Mouse (Mus musculus): ENCODE data around the gene Sema4a. TPM values are rescaled to one million over a fixed set of nuclear protein-coding genes. Genes with fewer than 3 reads are reported as not detected.
A peak's percentile ranks its signal among the peaks of the same experiment; 100 is the strongest.
"Not testable (repeated sequence)": the region's sequence is repeated elsewhere in the genome, so short reads cannot be mapped to it uniquely, and the experiment has no call there.

Sema4a gene
- polyA plus RNA-seq, 1 experiment from 2014 or later = 14.6 TPM

- no peak for DNase-seq (ENCODE audit: low spot score)
Observed at GRCm38 (mm10) chr3:88436395-88437201, 24.4 kb downstream of the Sema4a start.

- DNase-seq (ENCODE audit: low spot score) = no peak
Observed at GRCm38 (mm10) chr3:88435515-88435914, 25.5 kb downstream of the Sema4a start.

- not testable (repeated sequence) for DNase-seq (ENCODE audit: low spot score)
Observed at GRCm38 (mm10) chr3:88428639-88429038, 32.3 kb downstream of the Sema4a start.

GRCm38 (mm10) chr3:88427342-88427905, 33.6 kb downstream of the Sema4a start:
- DNase-seq (ENCODE audit: low spot score) = no peak

GRCm38 (mm10) chr3:88425708-88426420, 35.1 kb downstream of the Sema4a start:
- no peak for DNase-seq (ENCODE audit: low spot score)

- no peak for DNase-seq (ENCODE audit: low spot score)
Observed at GRCm38 (mm10) chr3:88425330-88425689, 35.7 kb downstream of the Sema4a start.

GRCm38 (mm10) chr3:88424605-88425329, 36.2 kb downstream of the Sema4a start, which contains the start of gene Slc25a44:
Gene Slc25a44 (minus strand): TSS chr3:88425139.
- peak; percentile 97 for DNase-seq (ENCODE audit: low spot score)

- no peak for DNase-seq (ENCODE audit: low spot score)
Observed at GRCm38 (mm10) chr3:88422020-88422720, 38.8 kb downstream of the Sema4a start.

GRCm38 (mm10) chr3:88420771-88421170, 40.2 kb downstream of the Sema4a start:
- DNase-seq (ENCODE audit: low spot score) = no peak

- DNase-seq (ENCODE audit: low spot score) = no peak
Observed at GRCm38 (mm10) chr3:88418016-88418415, 43.0 kb downstream of the Sema4a start.

GRCm38 (mm10) chr3:88415668-88416067, 45.3 kb downstream of the Sema4a start:
- no peak for DNase-seq (ENCODE audit: low spot score)

GRCm38 (mm10) chr3:88412636-88413035, 48.3 kb downstream of the Sema4a start:
- no peak for DNase-seq (ENCODE audit: low spot score)

- DNase-seq (ENCODE audit: low spot score) = no peak
Observed at GRCm38 (mm10) chr3:88411681-88412080, 49.3 kb downstream of the Sema4a start.

GRCm38 (mm10) chr3:88410645-88411031, 50.3 kb downstream of the Sema4a start:
- DNase-seq (ENCODE audit: low spot score) = no peak

- peak; percentile 93 for DNase-seq (ENCODE audit: low spot score)
Observed at GRCm38 (mm10) chr3:88409741-88410644, 51.0 kb downstream of the Sema4a start, which contains the start of gene Pmf1. Gene Pmf1 (minus strand): TSS chr3:88410331.

GRCm38 (mm10) chr3:88408953-88409352, 52.0 kb downstream of the Sema4a start:
- DNase-seq (ENCODE audit: low spot score) = no peak

- no peak for DNase-seq (ENCODE audit: low spot score)
Observed at GRCm38 (mm10) chr3:88407529-88407928, 53.5 kb downstream of the Sema4a start.

GRCm38 (mm10) chr3:88407090-88407489, 53.9 kb downstream of the Sema4a start:
- peak; percentile 88 for DNase-seq (ENCODE audit: low spot score)

- DNase-seq (ENCODE audit: low spot score) = no peak
Observed at GRCm38 (mm10) chr3:88403522-88404230, 57.3 kb downstream of the Sema4a start.
